Mouse (Mus musculus): Measurements from ENCODE around the gene Bend7.

- TF ChIP-seq POLR2A (IDR thresholded peaks at IDR 0.05; ENCODE audit: extremely low read depth, insufficient read depth, low read length) (no peak), CTCF (IDR thresholded peaks at IDR 0.05; ENCODE audit: extremely low read depth, insufficient read depth, low read length) (no peak)
These were observed 406 bp upstream of the Bend7 start for GRCm38 (mm10) chr2:4717081-4717768.

Data from cortical plate, adult 2 months (tissue).